Mouse (Mus musculus) bone marrow, adult 2 months (tissue): ENCODE measurements at regions not wholly inside any gene's neighbourhood (a gene's known extent, or its start where the extent isn't known, plus 50 kb on each side); places are given as distances from the start of the nearest gene placed in this dataset.

Source experiments
- CTCF ChIP-seq: fragments of 200-500 bp; IDR thresholded peaks from 2 replicates; pipeline ENCODE4 v1.5.1; 2011; ENCODE audit warnings: low read length, control low read depth; ENCODE audit not compliant: control insufficient read depth, insufficient read depth
- POLR2A ChIP-seq: fragments of 200-500 bp; IDR thresholded peaks from 2 replicates; pipeline ENCODE4 v1.6.1; 2011; ENCODE audit warnings: low read depth, mild to moderate bottlenecking, control low read depth, low read length, borderline replicate concordance; ENCODE audit not compliant: control insufficient read depth

DNA sequence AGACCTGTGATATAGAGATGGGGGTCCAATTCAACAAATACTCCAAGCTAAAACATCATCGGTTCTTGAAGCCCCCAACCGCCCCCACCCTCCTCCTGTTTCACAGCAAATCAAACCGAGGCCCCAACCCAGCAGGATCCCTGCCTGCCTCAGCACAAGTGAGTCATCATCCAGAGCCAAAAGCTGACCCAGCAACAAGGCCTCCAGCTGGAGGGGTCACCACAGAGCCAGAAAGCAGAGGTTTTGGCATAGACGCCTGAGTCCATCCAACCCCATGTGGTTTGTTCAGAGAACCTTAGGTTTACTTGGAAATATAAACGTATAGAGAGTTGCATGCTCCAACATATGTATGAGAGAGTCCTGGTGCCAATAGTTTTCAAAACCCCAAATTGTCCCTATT is 279.1 kb downstream of the Tns1 start:
- TF ChIP-seq CTCF: no peak
- no peak for TF ChIP-seq POLR2A
